Mouse (Mus musculus) liver, postnatal 0 days (tissue): ENCODE data around the gene Dtd1. TPM values are rescaled to one million over a fixed set of nuclear protein-coding genes. Genes with fewer than 3 reads are reported as not detected.

ENCODE experiments used
- ATAC-seq: fragments of 200-750 bp; cut with Nextera tagmentation; 2 replicates; pipeline ENCODE4 v1.8.0; 2017; ENCODE audit warnings: mild to moderate bottlenecking, moderate library complexity
- DNase-seq: peaks from one replicate; pipeline ENCODE4 v3.0.0-alpha.2; 2016
- H3K27ac ChIP-seq: fragments of 300-500 bp; sonication (generic); 2 replicates; pipeline ENCODE4 v1.5.1; 2014; ENCODE audit warnings: antibody characterized with exemption, moderate library complexity, mild to moderate bottlenecking, low read depth
- H3K27me3 ChIP-seq: fragments of 300-500 bp; sonication (generic); 2 replicates; pipeline ENCODE4 v1.6.1; 2014; ENCODE audit warnings: low read length, control low read depth, mixed read lengths; ENCODE audit not compliant: insufficient read depth
- H3K36me3 ChIP-seq: fragments of 300-500 bp; sonication (generic); replicated peaks from 2 replicates; pipeline ENCODE4 v1.6.1; 2014; ENCODE audit warnings: mild to moderate bottlenecking, control low read depth, low read length, moderate library complexity, mixed read lengths; ENCODE audit not compliant: insufficient read depth
- H3K4me1 ChIP-seq: fragments of 300-500 bp; sonication (generic); 2 replicates; pipeline ENCODE4 v1.6.1; 2014; ENCODE audit warnings: antibody characterized with exemption, mild to moderate bottlenecking, control low read depth; ENCODE audit not compliant: insufficient read depth
- H3K4me2 ChIP-seq: fragments of 300-500 bp; sonication (generic); 2 replicates; pipeline ENCODE4 v1.6.1; 2014; ENCODE audit warnings: low read depth, mild to moderate bottlenecking, low read length, moderate library complexity, mixed read lengths
- H3K4me3 ChIP-seq: fragments of 300-500 bp; sonication (generic); 2 replicates; pipeline ENCODE4 v1.5.1; 2014; ENCODE audit warnings: low read depth, low read length
- H3K9ac ChIP-seq: fragments of 300-500 bp; sonication (generic); replicated peaks from 2 replicates; pipeline ENCODE4 v1.6.1; 2014; ENCODE audit warnings: mild to moderate bottlenecking, moderate library complexity
- H3K9me3 ChIP-seq: fragments of 300-500 bp; sonication (generic); 2 replicates; pipeline ENCODE4 v1.6.1; 2016; ENCODE audit warnings: mild to moderate bottlenecking, control low read depth, low read length, mixed read lengths
- CTCF ChIP-seq: sonication (generic); IDR thresholded peaks from 2 replicates; pipeline ENCODE4 v1.5.1; 2016; ENCODE audit warnings: antibody characterized with exemption, low read depth
- EP300 ChIP-seq: IDR thresholded peaks from 2 replicates; pipeline ENCODE4 v1.6.1; 2016; ENCODE audit warnings: antibody characterized with exemption, low read depth, mild to moderate bottlenecking
- WGBS: fragments of 180-500 bp; shearing (Covaris S2); extraction: QIAGEN DNeasy Blood & Tissue Kit; methylation state at CpG from one replicate; pipeline ENCODE4 v1.1.7; 2014; ENCODE audit not compliant: insufficient replicate concordance; 5-methylcytosine and 5-hydroxymethylcytosine counted together
- microRNA-seq: library from miRNA; unstranded; fragments of <30 nt; microRNA quantifications from one replicate; pipeline ENCODE4, GENCODE M21; 2016
- polyA plus RNA-seq: library from polyadenylated mRNA; unstranded; fragments of >200 nt; fragmentation: Nextera tagmentation; extraction: Ambion mirVana; gene quantifications from 2 replicates; pipeline ENCODE4 v1.2.1, GENCODE M21; 2015

The Dtd1 gene
- polyA plus RNA-seq, 1 experiment from 2014 or later: 17.1 TPM

DNA sequence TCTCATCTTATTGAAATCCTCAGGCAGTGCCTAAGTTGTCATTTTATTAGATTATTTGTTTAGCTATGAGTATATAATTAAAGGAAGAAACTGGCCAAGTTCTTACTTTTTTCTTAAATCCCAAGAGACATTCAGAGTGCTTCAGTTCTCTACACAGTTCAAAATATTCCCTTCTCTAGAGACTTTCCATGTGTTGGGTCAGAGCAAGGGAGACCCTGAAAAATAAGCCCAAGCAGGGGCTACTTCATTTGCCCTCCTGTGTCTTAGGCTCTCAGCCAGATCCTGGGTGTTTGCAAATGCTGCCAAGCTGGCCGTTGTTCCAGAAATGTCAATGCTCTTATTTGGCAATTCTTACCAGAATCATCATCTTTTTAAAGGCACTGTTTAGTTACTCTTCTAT, 183.5 kb downstream of the Dtd1 start:
- Histone ChIP-seq H3K4me3 (no peak overlapping the region), H3K4me2 (no peak overlapping the region), H3K9ac (no peak overlapping the region), H3K36me3 (no peaks in the 10 kb centered on the region), H3K9me3 (no peaks in the 10 kb centered on the region), H3K27ac (no peak overlapping the region), H3K27me3 (no peaks in the 10 kb centered on the region), H3K4me1 (no peaks in the 10 kb centered on the region)
- WGBS: 78% methylated on average over 1 of the region's 1 CpGs
- TF ChIP-seq EP300 (no peak), CTCF (no peak)
- ATAC-seq: no peak
- no peak for DNase-seq

DNA sequence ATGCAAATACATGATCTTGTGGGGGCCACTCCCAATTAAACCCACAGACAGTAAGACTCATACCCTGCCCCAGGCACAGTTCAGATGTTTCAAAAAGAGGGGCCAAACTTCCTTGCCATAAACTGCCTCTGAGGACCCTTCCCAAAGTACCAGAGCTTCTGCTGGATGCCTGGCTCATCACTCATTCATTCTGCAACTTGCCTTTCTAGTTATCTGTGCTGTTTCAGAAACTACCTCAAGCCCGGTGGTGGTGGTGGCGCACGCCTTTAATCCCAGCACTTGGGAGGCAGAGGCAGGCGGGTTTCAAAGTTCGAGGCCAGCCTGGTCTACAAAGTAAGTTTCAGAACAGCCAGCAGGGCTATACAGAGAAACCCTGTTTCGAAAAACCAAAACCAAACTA, 184.1 kb downstream of the Dtd1 start:
- ATAC-seq (no peak), DNase-seq (no peak)
- H3K9ac ChIP-seq: no peak overlapping the region
- TF ChIP-seq EP300: no peak
- TF ChIP-seq CTCF: no peak
- H3K4me1 ChIP-seq: no peaks in the 10 kb centered on the region
- no peak overlapping the region for H3K4me3 ChIP-seq
- no peaks in the 10 kb centered on the region for H3K27me3 ChIP-seq
- H3K27ac ChIP-seq: no peak overlapping the region
- H3K9me3 ChIP-seq: no peaks in the 10 kb centered on the region
- H3K36me3 ChIP-seq: no peaks in the 10 kb centered on the region
- WGBS: 78% methylated on average over 6 of the region's 6 CpGs
- no peak overlapping the region for H3K4me2 ChIP-seq

DNA sequence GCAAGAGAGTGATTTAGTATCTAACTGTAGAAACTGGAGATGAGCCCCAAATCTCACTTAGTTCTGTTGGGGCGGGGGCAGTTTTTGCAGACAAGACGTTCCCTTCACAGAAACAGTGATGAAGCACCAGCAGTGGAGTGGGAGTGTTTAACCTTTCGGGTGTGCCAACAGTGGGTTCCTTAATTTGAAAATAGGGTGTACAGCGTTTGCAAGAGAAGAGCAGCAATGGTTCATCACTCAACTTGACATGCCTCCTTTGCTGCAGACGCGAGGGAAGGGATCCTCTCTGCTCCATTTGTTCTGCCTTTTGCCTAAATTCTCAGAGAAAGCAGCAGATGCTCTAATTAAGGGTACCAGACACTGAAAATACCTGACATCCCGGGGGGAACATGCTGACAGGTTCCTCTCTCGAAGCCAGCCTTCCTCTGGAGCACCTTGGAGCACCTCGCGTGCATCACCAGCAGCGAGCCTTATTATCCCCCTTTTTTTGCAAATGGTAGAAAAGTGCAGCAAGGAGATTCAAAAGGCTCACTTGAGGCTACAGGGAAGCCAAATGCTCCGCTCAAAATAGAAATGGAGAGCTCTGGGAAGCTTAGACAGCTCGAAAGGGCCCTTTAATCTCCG, 192.1 kb downstream of the Dtd1 start:
- no peaks in the 10 kb centered on the region for H3K9me3 ChIP-seq
- H3K27me3 ChIP-seq: no peaks in the 10 kb centered on the region
- DNase-seq (no peak), ATAC-seq (no peak)
- WGBS: 70% methylated on average over 14 of the region's 14 CpGs
- no peaks in the 10 kb centered on the region for H3K4me1 ChIP-seq
- H3K4me2 ChIP-seq: no peak overlapping the region
- no peak for TF ChIP-seq EP300
- no peak for TF ChIP-seq CTCF
- no peak overlapping the region for H3K27ac ChIP-seq
- no peaks in the 10 kb centered on the region for H3K36me3 ChIP-seq
- no peak overlapping the region for H3K4me3 ChIP-seq
- no peak overlapping the region for H3K9ac ChIP-seq

DNA sequence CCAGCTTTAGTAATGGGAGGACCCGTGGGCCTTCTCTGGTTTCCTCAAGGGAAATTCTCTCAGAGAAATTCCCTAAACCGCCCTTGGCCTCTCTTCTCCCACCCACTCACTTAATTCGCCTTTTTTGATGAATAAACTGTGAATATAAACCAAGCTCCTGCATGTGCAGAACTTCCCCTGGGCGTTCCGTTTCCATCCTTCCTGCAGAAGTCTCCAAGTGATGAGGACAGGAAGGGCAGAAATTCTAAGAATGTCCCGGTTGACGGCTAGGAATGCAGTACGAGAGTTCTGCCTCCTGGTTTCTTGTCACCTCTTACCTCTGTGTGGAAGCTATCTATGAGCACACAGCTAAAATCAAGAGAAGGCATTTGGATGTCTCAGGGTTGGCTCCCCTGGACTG, 197.8 kb downstream of the Dtd1 start:
- no peaks in the 10 kb centered on the region for H3K4me1 ChIP-seq
- ATAC-seq (no peak), DNase-seq (no peak)
- H3K36me3 ChIP-seq: no peaks in the 10 kb centered on the region
- 58% methylated on average over 8 of the region's 8 CpGs for WGBS
- H3K4me3 ChIP-seq: no peak overlapping the region
- no peak for TF ChIP-seq CTCF
- no peak for TF ChIP-seq EP300
- no peaks in the 10 kb centered on the region for H3K9me3 ChIP-seq
- H3K9ac ChIP-seq: no peak overlapping the region
- H3K27ac ChIP-seq: no peak overlapping the region
- H3K4me2 ChIP-seq: no peak overlapping the region
- H3K27me3 ChIP-seq: no peaks in the 10 kb centered on the region

DNA sequence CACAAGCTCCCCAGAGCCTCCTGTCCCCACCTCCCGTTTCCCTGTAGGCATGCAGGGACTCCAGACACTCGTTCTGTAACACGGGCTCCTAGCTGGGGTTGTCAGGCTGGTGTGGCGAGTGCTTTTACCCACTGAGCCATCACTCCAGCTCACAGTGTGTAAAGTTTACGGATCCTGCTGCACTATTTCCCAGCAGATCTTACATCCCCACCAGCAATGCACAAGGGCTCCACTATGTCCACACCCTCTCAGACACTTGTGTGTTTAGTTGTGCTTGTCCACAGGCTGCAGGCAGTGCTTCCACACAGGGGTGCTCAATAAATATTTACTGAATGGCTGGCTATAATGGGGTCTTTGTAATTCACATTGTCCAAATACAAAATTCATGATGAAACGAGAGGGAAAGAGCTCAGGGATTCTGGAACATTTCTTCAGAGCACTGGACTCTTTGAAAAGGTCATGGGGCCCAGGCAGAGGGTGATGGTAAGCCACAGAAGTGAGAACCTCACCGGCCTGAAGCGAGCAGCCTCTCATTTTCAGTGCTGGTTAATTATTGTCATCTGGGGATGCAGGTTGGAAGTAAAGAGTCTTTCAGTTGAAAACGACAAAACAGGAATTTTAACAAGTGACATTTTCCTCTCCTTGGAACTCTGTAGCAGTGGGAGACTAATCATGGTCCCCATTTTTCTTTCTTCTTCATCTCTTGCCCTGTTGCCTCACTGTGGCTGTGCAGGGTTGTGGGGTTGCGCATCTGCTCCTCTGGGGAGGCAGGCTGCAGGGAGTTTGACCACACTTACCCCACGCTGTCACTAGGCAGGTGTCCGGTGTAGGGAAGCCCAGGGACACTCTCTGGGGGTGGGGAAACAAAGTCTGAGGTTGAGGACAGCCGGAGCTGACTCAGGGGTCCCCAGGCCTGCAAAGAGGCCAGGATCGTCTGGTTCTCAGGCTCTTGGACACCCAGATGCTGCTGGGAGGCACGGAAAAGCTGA, 208.4 kb downstream of the Dtd1 start:
- Histone ChIP-seq H3K36me3 (no peaks in the 10 kb centered on the region), H3K27me3 (no peaks in the 10 kb centered on the region), H3K9ac (no peak overlapping the region), H3K27ac (no peak overlapping the region), H3K4me1 (no peaks in the 10 kb centered on the region), H3K4me3 (no peak overlapping the region), H3K4me2 (no peak overlapping the region), H3K9me3 (no peaks in the 10 kb centered on the region)
- 49% methylated on average over 15 of the region's 15 CpGs for WGBS
- no peak for ATAC-seq
- no peak for DNase-seq
- no peak for TF ChIP-seq EP300
- TF ChIP-seq CTCF: no peak

Small RNA genes within 50 kb of the gene (microRNA-seq; reads per million reads assigned to microRNA genes)
- not detected for gene Gm24823

Other genes starting within 250 kb of the Dtd1 start
- 10.2 and 12.3 TPM in 2 replicates for gene Kat14, start 230.9 kb upstream of the Dtd1 start, polyA plus RNA-seq
- 1.6 and 2.2 TPM in 2 replicates for gene Pet117, start 230.9 kb upstream of the Dtd1 start, polyA plus RNA-seq
- gene Dzank1, start 72.5 kb upstream of the Dtd1 start, polyA plus RNA-seq: 0.02 and 0.04 TPM in 2 replicates
- 3.7 and 5.9 TPM in 2 replicates for gene Polr3f, start 72.2 kb upstream of the Dtd1 start, polyA plus RNA-seq
- 10.0 and 11.3 TPM in 2 replicates for gene Rbbp9, start 49.0 kb upstream of the Dtd1 start, polyA plus RNA-seq
- 29.4 and 30.9 TPM in 2 replicates for gene Sec23b, start 43.7 kb upstream of the Dtd1 start, polyA plus RNA-seq
- gene Smim26, start 5.8 kb upstream of the Dtd1 start, polyA plus RNA-seq: 35.6 and 39.6 TPM in 2 replicates
- gene Scp2d1, start 223.8 kb downstream of the Dtd1 start, polyA plus RNA-seq: not detected in 2 replicates